Mouse (Mus musculus) erythroblast, embryonic 14.5 days (primary cell): Measurements from ENCODE around the gene Cd72. TPM values are rescaled to one million over a fixed set of nuclear protein-coding genes. Genes with fewer than 3 reads are reported as not detected.
A peak's percentile ranks its signal among the peaks of the same experiment; 100 is the strongest.

Experiments
- H3K27me3 ChIP-seq: 2 replicates; pipeline ENCODE4 v1.6.1; 2012; ENCODE audit warnings: inconsistent platforms; ENCODE audit not compliant: control insufficient read depth
- H3K36me3 ChIP-seq: 2 replicates; pipeline ENCODE4 v1.6.1; 2012; ENCODE audit warnings: mild to moderate bottlenecking, inconsistent platforms; ENCODE audit not compliant: control insufficient read depth
- H3K4me1 ChIP-seq: 2 replicates; pipeline ENCODE4 v1.6.1; 2012; ENCODE audit warnings: inconsistent platforms; ENCODE audit not compliant: control insufficient read depth
- H3K4me3 ChIP-seq: replicated peaks from 2 replicates; pipeline ENCODE3; 2012; ENCODE audit warnings: moderate library complexity, mild to moderate bottlenecking, inconsistent platforms
- H3K9me3 ChIP-seq: 2 replicates; pipeline ENCODE4 v1.6.1; 2012; ENCODE audit warnings: low read length, inconsistent platforms, mixed read lengths; ENCODE audit not compliant: control insufficient read depth
- GATA1 ChIP-seq: IDR thresholded peaks from 2 replicates; pipeline ENCODE4 v1.6.1; 2012; ENCODE audit warnings: low read length, inconsistent platforms, mixed read lengths
- TAL1 ChIP-seq: IDR thresholded peaks from 3 replicates; pipeline ENCODE4 v1.6.1; 2012; ENCODE audit warnings: low read length, inconsistent platforms, mixed read lengths
- polyA plus RNA-seq: library from polyadenylated mRNA; stranded (reverse); fragments of >175 nt; gene quantifications from 2 replicates; pipeline ENCODE4 v1.2.3, GENCODE M21; 2012

The Cd72 gene
- polyA plus RNA-seq, 1 experiment = 0.09 TPM

GRCm38 (mm10) chr4:43425197-43425596 lies 29.2 kb downstream of the Cd72 start:
- H3K27me3 ChIP-seq = peaks cover 37% of the 10 kb centered on the region
- no peaks in the 10 kb centered on the region for H3K9me3 ChIP-seq
- TF ChIP-seq TAL1 = no peak
- H3K4me1 ChIP-seq = peaks cover 23% of the 10 kb centered on the region
- H3K36me3 ChIP-seq = no peaks in the 10 kb centered on the region
- H3K4me3 ChIP-seq = peak overlapping the region; percentile 40

- no peak overlapping the region for H3K4me3 ChIP-seq
- peaks cover 23% of the 10 kb centered on the region for H3K4me1 ChIP-seq
- peaks cover 36% of the 10 kb centered on the region for H3K27me3 ChIP-seq
- no peak for TF ChIP-seq TAL1
- no peak for TF ChIP-seq GATA1
- no peaks in the 10 kb centered on the region for H3K36me3 ChIP-seq
- no peaks in the 10 kb centered on the region for H3K9me3 ChIP-seq
These were observed 30.4 kb downstream of the Cd72 start for GRCm38 (mm10) chr4:43424072-43424471.

- H3K36me3 ChIP-seq = no peaks in the 10 kb centered on the region
- H3K27me3 ChIP-seq = peaks cover 31% of the 10 kb centered on the region
- H3K9me3 ChIP-seq = no peaks in the 10 kb centered on the region
- TF ChIP-seq TAL1 (no peak), GATA1 (no peak)
- peaks cover 23% of the 10 kb centered on the region for H3K4me1 ChIP-seq
- no peak overlapping the region for H3K4me3 ChIP-seq
These were observed 31.0 kb downstream of the Cd72 start for GRCm38 (mm10) chr4:43423267-43423934.

GRCm38 (mm10) chr4:43421632-43422240 lies 32.7 kb downstream of the Cd72 start:
- Histone ChIP-seq H3K27me3 (peaks cover 16% of the 10 kb centered on the region), H3K4me3 (no peak overlapping the region), H3K4me1 (peaks cover 23% of the 10 kb centered on the region), H3K36me3 (no peaks in the 10 kb centered on the region), H3K9me3 (no peaks in the 10 kb centered on the region)
- TF ChIP-seq TAL1 = no peak
- no peak for TF ChIP-seq GATA1

- TF ChIP-seq GATA1 = no peak
- TF ChIP-seq TAL1 = no peak
- H3K36me3 ChIP-seq = no peaks in the 10 kb centered on the region
- peaks cover 12% of the 10 kb centered on the region for H3K9me3 ChIP-seq
- H3K4me3 ChIP-seq = no peak overlapping the region
- peaks cover 12% of the 10 kb centered on the region for H3K4me1 ChIP-seq
- H3K27me3 ChIP-seq = peaks cover 2% of the 10 kb centered on the region
These were observed 34.1 kb downstream of the Cd72 start for GRCm38 (mm10) chr4:43420305-43420704.

GRCm38 (mm10) chr4:43419801-43420281 lies 34.6 kb downstream of the Cd72 start:
- no peaks in the 10 kb centered on the region for H3K36me3 ChIP-seq
- H3K4me3 ChIP-seq = no peak overlapping the region

GRCm38 (mm10) chr4:43418973-43419656 lies 35.3 kb downstream of the Cd72 start:
- TF ChIP-seq TAL1 (no peak), GATA1 (no peak)
- Histone ChIP-seq H3K4me3 (no peak overlapping the region), H3K9me3 (peaks cover 12% of the 10 kb centered on the region), H3K36me3 (no peaks in the 10 kb centered on the region), H3K27me3 (no peaks in the 10 kb centered on the region), H3K4me1 (peaks cover 10% of the 10 kb centered on the region)

More at GRCm38 (mm10) chr4:43419801-43420281, 34.6 kb downstream of the Cd72 start:
- H3K27me3 ChIP-seq = no peaks in the 10 kb centered on the region
- H3K4me1 ChIP-seq = peaks cover 10% of the 10 kb centered on the region
- peaks cover 12% of the 10 kb centered on the region for H3K9me3 ChIP-seq
- TF ChIP-seq GATA1 = no peak
- no peak for TF ChIP-seq TAL1

GRCm38 (mm10) chr4:43418450-43418849 lies 36.0 kb downstream of the Cd72 start:
- TF ChIP-seq GATA1 (no peak), TAL1 (no peak)
- H3K27me3 ChIP-seq = no peaks in the 10 kb centered on the region
- H3K4me1 ChIP-seq = peaks cover 10% of the 10 kb centered on the region
- H3K4me3 ChIP-seq = no peak overlapping the region
- peaks cover 12% of the 10 kb centered on the region for H3K9me3 ChIP-seq
- H3K36me3 ChIP-seq = no peaks in the 10 kb centered on the region

GRCm38 (mm10) chr4:43417269-43418062 lies 37.0 kb downstream of the Cd72 start:
- Histone ChIP-seq H3K27me3 (no peaks in the 10 kb centered on the region), H3K9me3 (peaks cover 12% of the 10 kb centered on the region), H3K36me3 (no peaks in the 10 kb centered on the region), H3K4me3 (no peak overlapping the region), H3K4me1 (peaks cover 10% of the 10 kb centered on the region)
- TF ChIP-seq GATA1 (no peak), TAL1 (no peak)
